Mouse (Mus musculus) liver, embryonic 14.5 days (tissue): ENCODE data around the gene Pmfbp1. TPM values are rescaled to one million over a fixed set of nuclear protein-coding genes. Genes with fewer than 3 reads are reported as not detected.

ENCODE experiments used
- ATAC-seq: fragments of 200-750 bp; cut with Nextera tagmentation; 2 replicates; pipeline ENCODE4 v1.8.0; 2017; ENCODE audit warnings: moderate number of reproducible peaks, mild to moderate bottlenecking, moderate library complexity; ENCODE audit not compliant: insufficient read depth
- DNase-seq, 3 experiments: peaks; one replicate each; pipeline ENCODE4 v3.0.0-alpha.2; 2012 to 2013; ENCODE audit warnings: low read depth in 3 of 3, low spot score in 3 of 3
- H3K27ac ChIP-seq: fragments of 300-500 bp; sonication (generic); 2 replicates; pipeline ENCODE4 v1.5.1; 2014; ENCODE audit warnings: moderate library complexity, mild to moderate bottlenecking, control low read depth, inconsistent platforms
- H3K27me3 ChIP-seq: fragments of 300-500 bp; sonication (generic); 2 replicates; pipeline ENCODE4 v1.6.1; 2014; ENCODE audit warnings: mild to moderate bottlenecking, low read length, moderate library complexity; ENCODE audit not compliant: control insufficient read depth, insufficient read depth
- H3K36me3 ChIP-seq: fragments of 300-500 bp; sonication (generic); replicated peaks from 2 replicates; pipeline ENCODE4 v1.6.1; 2014; ENCODE audit warnings: low read depth; ENCODE audit not compliant: control insufficient read depth, insufficient read depth
- H3K4me1 ChIP-seq, 2 experiments: fragments of 200-500 bp in 1 of 2; fragments of 300-500 bp in 1 of 2; sonication (generic) in 1 of 2; replicated peaks; 2 replicates each; pipeline ENCODE4 v1.6.1; 2012 to 2014; ENCODE audit warnings: antibody characterized with exemption in 1 of 2, inconsistent platforms in 1 of 2, low read length in 1 of 2; ENCODE audit not compliant: control insufficient read depth in 2 of 2, insufficient read depth in 2 of 2
- H3K4me2 ChIP-seq: fragments of 300-500 bp; sonication (generic); 2 replicates; pipeline ENCODE4 v1.6.1; 2014; ENCODE audit warnings: low read depth, mild to moderate bottlenecking, control low read depth, moderate library complexity
- H3K4me3 ChIP-seq, 2 experiments: fragments of 200-500 bp in 1 of 2; fragments of 300-500 bp in 1 of 2; sonication (generic) in 1 of 2; 2 replicates each; pipeline ENCODE4 v1.5.1; 2012 to 2014; ENCODE audit warnings: low read depth in 2 of 2, low read length in 2 of 2, mild to moderate bottlenecking in 2 of 2, control low read depth in 1 of 2, inconsistent platforms in 1 of 2, moderate library complexity in 1 of 2; ENCODE audit not compliant: insufficient read depth in 1 of 2
- H3K9ac ChIP-seq: fragments of 300-500 bp; sonication (generic); replicated peaks from 2 replicates; pipeline ENCODE4 v1.6.1; 2014; ENCODE audit warnings: mild to moderate bottlenecking, control low read depth, moderate library complexity
- H3K9me3 ChIP-seq: fragments of 300-500 bp; sonication (generic); 2 replicates; pipeline ENCODE4 v1.6.1; 2016; ENCODE audit warnings: low read length, mixed read lengths; ENCODE audit not compliant: control insufficient read depth
- CTCF ChIP-seq: IDR thresholded peaks from 2 replicates; pipeline ENCODE4 v1.5.1; 2016; ENCODE audit warnings: antibody characterized with exemption, low read depth, control low read depth
- EP300 ChIP-seq: IDR thresholded peaks from 2 replicates; pipeline ENCODE4 v1.6.1; 2016; ENCODE audit warnings: antibody characterized with exemption, low read depth
- WGBS: fragments of 180-500 bp; shearing (Covaris S2); extraction: QIAGEN DNeasy Blood & Tissue Kit; methylation state at CpG from one replicate; pipeline ENCODE4 v1.1.7; 2014; ENCODE audit not compliant: insufficient replicate concordance; 5-methylcytosine and 5-hydroxymethylcytosine counted together
- polyA plus RNA-seq, 2 experiments: library from polyadenylated mRNA; depleted of rRNA in 1 of 2; stranded (reverse) in 1 of 2; unstranded in 1 of 2; fragments of >200 nt; fragmentation: Nextera tagmentation in 1 of 2; extraction: Ambion mirVana in 1 of 2; gene quantifications; 2 replicates each; pipeline versions ENCODE4 v1.2.1 to v1.2.3; 2012 to 2014

Gene Pmfbp1
- polyA plus RNA-seq, 2 experiments, result not detected

- no peaks in the 10 kb centered on the region for H3K9me3 ChIP-seq
- no peak for ATAC-seq
- no peaks in the 10 kb centered on the region for H3K4me1 ChIP-seq
- DNase-seq, result no peak
- H3K27me3 ChIP-seq, result no peaks in the 10 kb centered on the region
- H3K4me3 ChIP-seq, result no peak overlapping the region
- no peaks in the 10 kb centered on the region for H3K36me3 ChIP-seq
- no peak overlapping the region for H3K27ac ChIP-seq
- TF ChIP-seq EP300, result no peak
- TF ChIP-seq CTCF, result no peak
- H3K4me2 ChIP-seq, result no peak overlapping the region
- H3K9ac ChIP-seq, result no peak overlapping the region
- WGBS, result 58% methylated on average over 5 of the region's 5 CpGs
These were observed 11.7 kb downstream of the Pmfbp1 start for GRCm38 (mm10) chr8:109505560-109505959.

DNA sequence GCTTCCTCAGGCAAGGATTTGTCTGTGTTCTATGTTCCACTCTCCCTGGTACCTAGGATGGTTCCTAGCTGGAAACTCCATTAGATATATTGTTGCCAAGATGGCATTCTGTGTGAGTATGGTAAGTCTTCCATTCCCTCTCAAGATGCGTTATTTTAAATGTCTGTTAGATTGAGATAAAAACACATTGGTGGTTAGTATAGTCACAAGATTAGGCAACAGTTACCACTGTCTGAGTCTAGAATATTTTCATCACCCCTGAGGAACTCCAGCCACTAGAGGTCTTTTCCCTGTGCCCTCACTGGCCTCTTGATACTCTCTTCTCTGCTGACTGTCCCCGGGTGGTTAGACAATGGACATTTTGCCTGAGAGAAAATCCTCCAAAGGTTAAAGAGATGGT is 30.2 kb downstream of the Pmfbp1 start:
- Histone ChIP-seq H3K9ac (no peak overlapping the region), H3K4me3 (no peak overlapping the region), H3K4me2 (no peak overlapping the region), H3K4me1 (no peaks in the 10 kb centered on the region), H3K36me3 (no peaks in the 10 kb centered on the region), H3K27me3 (no peaks in the 10 kb centered on the region), H3K9me3 (no peaks in the 10 kb centered on the region), H3K27ac (no peak overlapping the region)
- WGBS, result 44% methylated on average over 2 of the region's 2 CpGs
- DNase-seq (no peak), ATAC-seq (no peak)
- TF ChIP-seq CTCF (no peak), EP300 (no peak)

GRCm38 (mm10) chr8:109535140-109535990 is 41.5 kb downstream of the Pmfbp1 start:
- peak; percentile 24 to 35 (median 26) for DNase-seq
- Histone ChIP-seq H3K4me2 (no peak overlapping the region), H3K36me3 (no peaks in the 10 kb centered on the region), H3K4me3 (no peak overlapping the region), H3K27ac (no peak overlapping the region), H3K9me3 (no peaks in the 10 kb centered on the region), H3K27me3 (no peaks in the 10 kb centered on the region), H3K9ac (no peak overlapping the region), H3K4me1 (no peaks in the 10 kb centered on the region)
- TF ChIP-seq EP300, result no peak
- TF ChIP-seq CTCF, result peak; percentile 75
- WGBS, result 73% methylated on average over 19 of the region's 19 CpGs
- no peak for ATAC-seq

DNA sequence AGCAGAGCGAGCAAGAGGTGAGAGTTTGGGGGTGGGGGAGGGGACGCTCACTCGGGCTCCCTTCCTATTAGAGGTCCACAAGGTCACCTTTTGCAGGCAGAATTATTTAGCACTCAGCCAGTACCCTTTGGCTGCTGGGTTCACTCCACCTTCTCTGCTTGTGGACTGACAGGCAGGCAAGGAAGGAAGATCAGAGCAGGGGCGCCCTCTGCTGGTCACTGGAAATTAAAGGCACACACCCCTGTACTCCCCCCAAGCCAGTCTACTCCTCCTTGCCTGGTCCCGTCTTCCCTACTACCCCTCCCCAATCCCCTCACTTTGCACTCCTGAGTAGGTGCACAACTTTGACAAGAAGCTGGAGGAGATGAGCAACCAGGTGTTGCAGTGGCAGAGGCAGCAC is 42.9 kb downstream of the Pmfbp1 start:
- H3K4me2 ChIP-seq, result no peak overlapping the region
- WGBS, result 11% methylated on average over 5 of the region's 5 CpGs
- no peaks in the 10 kb centered on the region for H3K4me1 ChIP-seq

GRCm38 (mm10) chr8:109542165-109542564 is 48.3 kb downstream of the Pmfbp1 start:
- Histone ChIP-seq H3K4me3 (no peak overlapping the region), H3K4me2 (no peak overlapping the region), H3K27ac (no peak overlapping the region), H3K27me3 (no peaks in the 10 kb centered on the region), H3K36me3 (no peaks in the 10 kb centered on the region; the same call in 1 of the 2 replicates), H3K4me1 (no peaks in the 10 kb centered on the region), H3K9me3 (no peaks in the 10 kb centered on the region), H3K9ac (no peak overlapping the region)
- ATAC-seq (no peak), DNase-seq (no peak)
- WGBS, result 58% methylated on average over 5 of the region's 5 CpGs
- TF ChIP-seq EP300 (no peak), CTCF (no peak)

More for the DNA sequence above, 42.9 kb downstream of the Pmfbp1 start:
- Histone ChIP-seq H3K4me3 (no peak overlapping the region), H3K9me3 (no peaks in the 10 kb centered on the region), H3K27ac (no peak overlapping the region), H3K27me3 (no peaks in the 10 kb centered on the region), H3K9ac (no peak overlapping the region), H3K36me3 (no peaks in the 10 kb centered on the region)
- no peak for TF ChIP-seq EP300
- peak; percentile 88 for TF ChIP-seq CTCF
- ATAC-seq (peak; percentile 50; the same call in 1 of the 2 replicates), DNase-seq (peak; percentile 24 to 35 (median 33))
